Mouse (Mus musculus) limb, embryonic 14.5 days (tissue): ENCODE data around the gene Ube2k. TPM values are rescaled to one million over a fixed set of nuclear protein-coding genes. Genes with fewer than 3 reads are reported as not detected.

Experiments
- ATAC-seq: fragments of 200-750 bp; cut with Nextera tagmentation; 2 replicates; pipeline ENCODE4 v1.8.0; 2017; ENCODE audit warnings: low read depth, moderate number of reproducible peaks, moderate TSS enrichment; ENCODE audit not compliant: low FRiP score
- DNase-seq: peaks from one replicate; pipeline ENCODE4 v3.0.0-alpha.2; 2015; ENCODE audit warnings: low spot score
- H3K27ac ChIP-seq: fragments of 300-500 bp; sonication (generic); replicated peaks from 2 replicates; pipeline ENCODE4 v1.5.1; 2014; ENCODE audit warnings: low read depth, mild to moderate bottlenecking, low read length, moderate library complexity, mixed read lengths
- H3K27me3 ChIP-seq: fragments of 300-500 bp; sonication (generic); 2 replicates; pipeline ENCODE4 v1.6.1; 2014; ENCODE audit warnings: low read length, mixed read lengths; ENCODE audit not compliant: control insufficient read depth, insufficient read depth
- H3K36me3 ChIP-seq: fragments of 300-500 bp; sonication (generic); 2 replicates; pipeline ENCODE4 v1.6.1; 2014; ENCODE audit warnings: mild to moderate bottlenecking, low read length, moderate library complexity, mixed read lengths; ENCODE audit not compliant: control insufficient read depth, insufficient read depth
- H3K4me1 ChIP-seq: fragments of 300-500 bp; sonication (generic); 2 replicates; pipeline ENCODE4 v1.6.1; 2014; ENCODE audit warnings: antibody characterized with exemption, low read length, mixed read lengths; ENCODE audit not compliant: control insufficient read depth, insufficient read depth
- H3K4me2 ChIP-seq: fragments of 300-500 bp; sonication (generic); replicated peaks from 2 replicates; pipeline ENCODE4 v1.6.1; 2014; ENCODE audit warnings: low read depth, mild to moderate bottlenecking, low read length, moderate library complexity; ENCODE audit not compliant: severe bottlenecking
- H3K4me3 ChIP-seq: fragments of 300-500 bp; sonication (generic); replicated peaks from 2 replicates; pipeline ENCODE4 v1.5.1; 2014; ENCODE audit warnings: low read length
- H3K9ac ChIP-seq: fragments of 300-500 bp; sonication (generic); 2 replicates; pipeline ENCODE4 v1.6.1; 2014; ENCODE audit warnings: mild to moderate bottlenecking, low read depth, low read length, moderate library complexity; ENCODE audit not compliant: severe bottlenecking
- H3K9me3 ChIP-seq: fragments of 300-500 bp; sonication (generic); 2 replicates; pipeline ENCODE4 v1.6.1; 2016; ENCODE audit warnings: low read length; ENCODE audit not compliant: control insufficient read depth
- POLR2A ChIP-seq: fragments of 200-500 bp; IDR thresholded peaks from 2 replicates; pipeline ENCODE4 v1.8.0; 2012; ENCODE audit warnings: inconsistent platforms, mild to moderate bottlenecking, moderate library complexity, borderline replicate concordance; ENCODE audit not compliant: insufficient read depth, insufficient read length; ENCODE audit errors: extremely low read depth
- WGBS: fragments of 180-500 bp; shearing (Covaris S2); extraction: QIAGEN DNeasy Blood & Tissue Kit; methylation state at CpG from one replicate; pipeline ENCODE4 v1.1.7; 2014; 5-methylcytosine and 5-hydroxymethylcytosine counted together
- polyA plus RNA-seq, 2 experiments: library from polyadenylated mRNA; depleted of rRNA in 1 of 2; stranded (reverse) in 1 of 2; unstranded in 1 of 2; fragments of >200 nt; fragmentation: Nextera tagmentation in 1 of 2; extraction: Ambion mirVana in 1 of 2; gene quantifications; 2 replicates each; pipeline versions ENCODE4 v1.2.1 to v1.2.3; 2012 to 2014

The Ube2k gene
- polyA plus RNA-seq, 2 experiments: 107 to 134 TPM

DNA sequence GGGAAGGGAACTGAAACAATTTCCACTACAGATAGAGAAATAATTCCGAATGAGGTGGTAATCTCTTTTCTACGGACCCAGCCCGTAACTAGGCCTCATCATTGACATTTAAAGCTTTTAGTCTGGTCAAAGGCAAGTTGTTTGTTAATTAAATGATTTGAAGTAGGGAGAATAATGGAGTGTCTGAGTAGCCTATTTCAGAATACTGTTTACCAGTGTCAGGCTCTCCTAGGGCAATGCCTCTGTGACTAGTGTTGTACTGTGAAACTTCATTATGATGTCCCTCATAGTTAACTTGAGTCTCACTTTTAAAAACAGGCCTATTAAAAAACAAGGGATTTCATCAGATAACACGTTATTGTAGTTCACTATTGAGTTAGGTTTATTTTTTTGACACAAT lies 1.1 kb downstream of the Ube2k start:
- Histone ChIP-seq H3K4me3 (peak overlapping the region; percentile 72), H3K4me2 (peak overlapping the region; percentile 67), H3K9ac (peak overlapping the region; percentile 93), H3K9me3 (no peaks in the 10 kb centered on the region), H3K4me1 (peaks cover 7% of the 10 kb centered on the region), H3K36me3 (no peaks in the 10 kb centered on the region), H3K27ac (peak overlapping the region; percentile 98), H3K27me3 (no peaks in the 10 kb centered on the region)
- ATAC-seq (no peak), DNase-seq (no peak)
- WGBS: 0% methylated on average over 4 of the region's 4 CpGs
- no peak for TF ChIP-seq POLR2A

DNA sequence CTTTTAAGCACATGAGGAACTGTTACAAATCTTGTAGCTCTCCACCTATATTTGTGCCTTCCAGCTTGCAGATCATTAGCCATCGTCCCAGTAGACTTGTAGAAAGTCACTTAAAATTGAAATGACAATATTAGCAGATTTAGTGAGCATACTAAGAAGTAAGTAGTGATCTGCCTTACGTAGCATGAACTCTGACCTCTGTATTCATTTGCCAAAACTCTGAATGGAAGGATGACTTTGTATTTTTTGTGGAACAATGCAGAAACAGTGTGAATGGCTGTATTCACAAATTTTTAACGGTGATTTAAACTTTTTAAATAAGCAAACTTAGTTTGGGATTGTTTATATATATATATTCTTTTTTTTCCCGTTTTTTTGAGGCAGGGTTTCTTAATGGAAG lies 1.8 kb downstream of the Ube2k start:
- H3K27me3 ChIP-seq: no peaks in the 10 kb centered on the region
- 48% methylated on average over 4 of the region's 4 CpGs for WGBS
- H3K4me3 ChIP-seq: peak overlapping the region; percentile 3
- no peak overlapping the region for H3K9ac ChIP-seq
- no peak for DNase-seq
- peaks cover 7% of the 10 kb centered on the region for H3K4me1 ChIP-seq
- no peaks in the 10 kb centered on the region for H3K9me3 ChIP-seq
- no peak overlapping the region for H3K27ac ChIP-seq
- H3K36me3 ChIP-seq: peaks cover 5% of the 10 kb centered on the region
- TF ChIP-seq POLR2A: no peak
- peak overlapping the region; percentile 27 for H3K4me2 ChIP-seq
- ATAC-seq: no peak

DNA sequence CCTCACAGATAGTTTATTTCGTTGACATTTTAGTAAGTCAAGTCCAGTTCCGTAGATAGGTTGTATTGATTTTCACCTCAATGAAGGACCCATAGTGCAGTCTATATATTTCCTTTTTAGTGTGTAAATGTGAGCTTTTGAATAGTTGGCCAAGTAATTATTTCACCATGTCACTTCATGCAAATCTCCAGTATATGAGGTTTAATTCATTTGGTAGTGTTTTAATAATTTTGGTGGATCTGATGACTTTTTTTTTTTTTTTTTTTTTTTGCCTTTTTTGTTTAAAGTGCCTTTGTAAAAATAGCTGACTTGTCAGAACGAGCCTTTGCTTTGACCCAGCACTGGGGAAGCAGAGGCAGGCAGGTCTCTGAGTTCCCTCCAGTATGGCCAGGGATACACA lies 2.8 kb downstream of the Ube2k start:
- Histone ChIP-seq H3K27me3 (no peaks in the 10 kb centered on the region), H3K9ac (no peak overlapping the region), H3K9me3 (no peaks in the 10 kb centered on the region), H3K4me2 (no peak overlapping the region), H3K27ac (no peak overlapping the region), H3K4me1 (peaks cover 7% of the 10 kb centered on the region), H3K36me3 (peaks cover 5% of the 10 kb centered on the region), H3K4me3 (no peak overlapping the region)
- no peak for TF ChIP-seq POLR2A
- WGBS: 95% methylated on average over 3 of the region's 3 CpGs
- DNase-seq: no peak
- no peak for ATAC-seq

DNA sequence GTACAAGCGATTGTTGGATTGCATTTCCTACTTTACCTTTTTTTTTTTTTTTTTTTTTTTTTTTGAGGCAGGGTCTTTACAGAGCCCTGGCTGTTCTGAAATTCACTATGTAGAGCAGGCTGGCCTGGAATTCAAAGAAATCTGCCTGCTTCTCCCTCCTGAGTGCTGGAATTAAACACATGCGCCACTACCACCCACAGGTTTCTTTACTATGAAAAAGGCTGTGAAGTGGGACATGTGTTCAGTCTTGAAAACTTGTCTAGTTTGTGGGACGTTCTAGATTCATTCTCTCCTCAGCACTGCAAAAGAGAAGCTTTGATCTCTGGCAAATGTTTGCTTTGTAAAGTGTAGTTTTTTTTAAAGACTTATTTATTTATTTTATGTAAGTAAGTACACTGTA lies 4.9 kb downstream of the Ube2k start:
- no peak overlapping the region for H3K4me3 ChIP-seq
- H3K9me3 ChIP-seq: no peaks in the 10 kb centered on the region
- H3K4me2 ChIP-seq: no peak overlapping the region
- no peak overlapping the region for H3K27ac ChIP-seq
- H3K27me3 ChIP-seq: no peaks in the 10 kb centered on the region
- no peak overlapping the region for H3K9ac ChIP-seq
- ATAC-seq (no peak), DNase-seq (no peak)
- peaks cover 4% of the 10 kb centered on the region for H3K4me1 ChIP-seq
- peaks cover 5% of the 10 kb centered on the region for H3K36me3 ChIP-seq
- 85% methylated on average over 3 of the region's 3 CpGs for WGBS
- no peak for TF ChIP-seq POLR2A

DNA sequence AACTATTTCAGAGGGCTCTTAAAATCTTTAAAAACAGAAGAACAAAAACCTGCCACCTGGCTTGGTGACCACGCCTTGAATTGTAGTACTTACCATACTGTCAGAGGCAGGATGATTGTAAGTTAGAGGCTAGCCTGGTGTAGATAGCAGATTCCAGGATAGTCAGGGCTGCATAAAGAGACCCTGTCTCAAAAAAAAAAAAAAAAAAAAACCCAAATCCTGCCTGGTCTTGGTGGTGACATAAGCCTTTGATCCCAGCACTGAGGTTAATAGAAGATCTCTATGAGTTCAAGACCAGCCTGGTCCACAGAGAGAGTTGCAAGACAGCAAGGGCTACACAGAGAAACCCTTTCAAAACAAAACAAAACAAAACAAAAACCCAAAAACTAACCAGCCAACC lies 6.5 kb downstream of the Ube2k start:
- H3K4me2 ChIP-seq: no peak overlapping the region
- 78% methylated on average over 1 of the region's 1 CpGs for WGBS
- H3K9ac ChIP-seq: no peak overlapping the region
- peaks cover 12% of the 10 kb centered on the region for H3K36me3 ChIP-seq
- H3K4me1 ChIP-seq: peaks cover 4% of the 10 kb centered on the region
- no peaks in the 10 kb centered on the region for H3K9me3 ChIP-seq
- no peak for TF ChIP-seq POLR2A
- no peak overlapping the region for H3K4me3 ChIP-seq
- no peak for DNase-seq
- ATAC-seq: no peak
- H3K27me3 ChIP-seq: no peaks in the 10 kb centered on the region
- H3K27ac ChIP-seq: no peak overlapping the region

DNA sequence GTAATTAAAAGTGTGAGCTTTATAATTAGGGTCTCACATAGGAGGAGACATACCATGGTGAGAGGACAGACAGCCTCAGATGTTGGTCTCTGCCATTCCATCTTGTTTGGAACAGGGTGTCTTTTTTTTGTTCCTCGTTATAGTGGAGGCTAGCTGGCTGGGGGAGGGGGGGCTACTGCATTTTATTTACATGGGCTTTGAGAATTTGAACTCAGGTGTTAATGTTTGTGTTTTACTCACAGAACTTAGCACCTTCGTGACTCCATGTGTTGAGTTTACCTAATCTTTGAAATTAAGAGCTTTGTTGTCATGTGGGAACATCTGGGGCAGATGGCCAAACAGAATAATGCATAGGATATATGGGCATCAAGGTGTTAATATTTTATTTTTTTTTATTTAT lies 7.6 kb downstream of the Ube2k start:
- H3K4me1 ChIP-seq: no peaks in the 10 kb centered on the region
- no peak for TF ChIP-seq POLR2A
- H3K36me3 ChIP-seq: peaks cover 12% of the 10 kb centered on the region
- WGBS: 73% methylated on average over 2 of the region's 2 CpGs
- H3K9ac ChIP-seq: no peak overlapping the region
- H3K4me3 ChIP-seq: no peak overlapping the region
- no peak for DNase-seq
- no peaks in the 10 kb centered on the region for H3K9me3 ChIP-seq
- no peak overlapping the region for H3K27ac ChIP-seq
- ATAC-seq: no peak
- H3K27me3 ChIP-seq: no peaks in the 10 kb centered on the region
- H3K4me2 ChIP-seq: no peak overlapping the region
